Mouse (Mus musculus) C2C12 (cell line): ENCODE measurements at regions not wholly inside any gene's neighbourhood (a gene's known extent, or its start where the extent isn't known, plus 50 kb on each side); places are given as distances from the start of the nearest gene placed in this dataset.

ENCODE experiments used
- H3K27me3 ChIP-seq: one replicate; pipeline ENCODE4 v1.6.1; 2011; ENCODE audit not compliant: control insufficient read depth, insufficient read depth, insufficient read length
- H3K36me3 ChIP-seq: one replicate; pipeline ENCODE4 v1.6.1; 2011; ENCODE audit not compliant: control insufficient read depth, insufficient read depth
- H3K4me3 ChIP-seq: one replicate; pipeline ENCODE4 v1.5.1; 2011; ENCODE audit warnings: mild to moderate bottlenecking, control low read depth; ENCODE audit not compliant: poor library complexity, insufficient read depth, severe bottlenecking
- H3K79me2 ChIP-seq: one replicate; pipeline ENCODE4 v1.6.1; 2011; ENCODE audit not compliant: control insufficient read depth, insufficient read depth
- H3K79me3 ChIP-seq: one replicate; pipeline ENCODE4 v1.6.1; 2011; ENCODE audit warnings: low read depth, control low read depth
- H3ac ChIP-seq: one replicate; pipeline ENCODE3; 2011; ENCODE audit warnings: low read depth; ENCODE audit not compliant: control insufficient read depth, insufficient read length
- CEBPB ChIP-seq: IDR thresholded peaks from one replicate; pipeline ENCODE4 v1.6.1; 2011; ENCODE audit warnings: low read depth, mild to moderate bottlenecking, control low read depth, moderate library complexity
- CTCF ChIP-seq: IDR thresholded peaks from one replicate; pipeline ENCODE4 v1.5.1; 2011; ENCODE audit not compliant: control insufficient read depth, insufficient read depth, insufficient read length
- FOSL1 ChIP-seq: IDR thresholded peaks from one replicate; pipeline ENCODE4 v1.8.0; 2011; ENCODE audit warnings: mild to moderate bottlenecking, low read length; ENCODE audit not compliant: poor library complexity, insufficient read depth, severe bottlenecking
- MAX ChIP-seq: IDR thresholded peaks from one replicate; pipeline ENCODE4 v1.6.1; 2011; ENCODE audit warnings: mild to moderate bottlenecking, control low read depth
- MYOD1 ChIP-seq: IDR thresholded peaks from one replicate; pipeline ENCODE4 v1.6.1; 2011; ENCODE audit warnings: low read depth; ENCODE audit not compliant: control insufficient read depth, insufficient read length
- MYOG ChIP-seq: IDR thresholded peaks from one replicate; pipeline ENCODE4 v1.6.1; 2011; ENCODE audit not compliant: control insufficient read depth, insufficient read length; ENCODE audit errors: extremely low read depth
- USF1 ChIP-seq: IDR thresholded peaks from one replicate; pipeline ENCODE4 v1.6.1; 2011; ENCODE audit warnings: low read depth, mild to moderate bottlenecking, control low read depth, moderate library complexity

DNA sequence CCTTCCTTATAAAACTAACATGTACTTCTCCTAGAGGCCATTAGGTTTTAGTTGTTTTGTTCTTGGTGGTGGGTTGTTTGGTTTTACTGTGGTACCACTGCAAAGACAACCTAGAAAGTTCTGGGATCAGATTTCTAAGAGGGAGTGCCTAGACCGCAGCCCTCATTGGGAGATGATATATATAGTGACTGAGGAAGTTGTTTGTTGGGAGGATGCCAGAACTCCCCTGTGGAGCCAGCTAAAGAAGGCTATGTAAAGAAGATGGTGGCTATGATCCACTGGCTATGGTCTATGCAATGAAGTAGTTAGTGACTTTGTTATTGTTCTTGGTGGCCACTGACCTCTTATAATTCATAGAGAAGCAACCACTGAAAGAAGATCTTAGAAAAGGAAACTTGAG is 283.8 kb upstream of the Kif2a start:
- no peak overlapping the region for H3ac ChIP-seq
- TF ChIP-seq MYOD1: no peak
- TF ChIP-seq MAX: no peak

DNA sequence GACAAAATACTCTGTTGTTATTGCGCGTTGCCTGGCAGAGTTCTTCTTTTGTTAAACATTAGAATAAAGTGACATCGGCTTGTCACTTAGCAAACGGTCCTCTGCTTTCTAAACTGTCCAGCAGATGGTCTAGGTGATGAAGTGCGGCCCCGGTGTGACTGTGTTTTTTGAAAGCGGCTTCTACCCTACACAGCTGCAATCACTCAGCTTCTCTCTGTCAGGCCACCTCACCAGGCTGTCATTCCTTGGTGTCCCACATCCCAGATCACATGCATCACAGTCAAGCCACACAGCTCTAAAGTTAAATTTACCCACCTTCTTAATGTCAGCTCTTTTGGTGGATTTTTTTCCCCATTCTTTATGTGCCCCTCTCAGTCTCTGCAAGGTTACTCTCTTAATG is 282.0 kb upstream of the Kif2a start:
- H3K79me3 ChIP-seq: no peaks in the 10 kb centered on the region
- TF ChIP-seq USF1 (no peak), CTCF (no peak)
- no peaks in the 10 kb centered on the region for H3K79me2 ChIP-seq
- no peak overlapping the region for H3ac ChIP-seq
- H3K36me3 ChIP-seq: no peaks in the 10 kb centered on the region
- no peaks in the 10 kb centered on the region for H3K27me3 ChIP-seq
- H3K4me3 ChIP-seq: no peak overlapping the region

More for the DNA sequence above, 283.8 kb upstream of the Kif2a start:
- no peak overlapping the region for H3K4me3 ChIP-seq
- H3K79me3 ChIP-seq: no peaks in the 10 kb centered on the region
- no peaks in the 10 kb centered on the region for H3K36me3 ChIP-seq
- no peaks in the 10 kb centered on the region for H3K27me3 ChIP-seq
- no peaks in the 10 kb centered on the region for H3K79me2 ChIP-seq

DNA sequence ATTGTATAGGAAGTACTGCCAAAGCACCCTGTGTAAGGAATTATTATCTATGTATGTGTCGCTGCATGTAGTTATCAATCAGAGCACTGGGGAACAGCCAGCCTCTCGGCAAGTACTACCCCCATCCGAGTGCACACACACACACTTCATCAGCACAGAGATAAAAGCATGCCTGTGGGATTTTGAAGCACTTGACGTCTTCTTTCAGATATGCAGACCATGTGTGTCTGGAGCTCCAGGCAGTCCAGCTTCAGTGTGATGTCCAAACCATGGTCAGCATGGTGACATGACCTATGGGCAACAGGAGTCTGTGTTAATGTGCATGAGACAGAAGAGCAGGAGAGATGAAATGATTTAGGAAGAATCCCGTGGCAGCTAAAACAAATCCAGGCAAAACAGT is 281.4 kb upstream of the Kif2a start:
- H3K4me3 ChIP-seq: no peak overlapping the region
- no peaks in the 10 kb centered on the region for H3K36me3 ChIP-seq
- H3K79me3 ChIP-seq: no peaks in the 10 kb centered on the region
- H3K79me2 ChIP-seq: no peaks in the 10 kb centered on the region
- TF ChIP-seq USF1 (no peak), CEBPB (no peak), CTCF (no peak), FOSL1 (no peak), MAX (no peak), MYOG (no peak), MYOD1 (no peak)
- H3K27me3 ChIP-seq: no peaks in the 10 kb centered on the region
- no peak overlapping the region for H3ac ChIP-seq

DNA sequence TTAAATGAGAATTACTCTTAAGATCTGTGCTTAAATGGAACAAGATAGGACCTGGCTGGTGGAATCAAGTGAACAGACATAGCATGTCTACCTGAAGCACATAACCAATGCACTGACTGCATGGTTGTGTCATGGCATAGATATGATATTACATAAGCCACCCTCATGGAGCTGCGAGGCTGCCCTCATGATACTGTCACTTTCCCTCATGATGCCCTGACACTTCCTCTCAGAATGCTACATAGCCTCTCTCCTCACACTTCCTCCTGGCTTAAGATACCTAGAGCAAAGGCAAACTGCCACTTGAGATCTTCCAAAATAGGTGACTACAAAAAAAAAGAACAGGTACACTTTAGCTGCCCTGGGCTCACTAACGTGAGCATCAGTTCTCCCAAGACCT is 278.9 kb upstream of the Kif2a start:
- H3ac ChIP-seq: no peak overlapping the region
- TF ChIP-seq FOSL1: no peak
- TF ChIP-seq CTCF: no peak
- TF ChIP-seq MYOD1: no peak
- TF ChIP-seq MYOG: no peak
- no peak for TF ChIP-seq USF1
- TF ChIP-seq MAX: no peak
- no peak for TF ChIP-seq CEBPB

DNA sequence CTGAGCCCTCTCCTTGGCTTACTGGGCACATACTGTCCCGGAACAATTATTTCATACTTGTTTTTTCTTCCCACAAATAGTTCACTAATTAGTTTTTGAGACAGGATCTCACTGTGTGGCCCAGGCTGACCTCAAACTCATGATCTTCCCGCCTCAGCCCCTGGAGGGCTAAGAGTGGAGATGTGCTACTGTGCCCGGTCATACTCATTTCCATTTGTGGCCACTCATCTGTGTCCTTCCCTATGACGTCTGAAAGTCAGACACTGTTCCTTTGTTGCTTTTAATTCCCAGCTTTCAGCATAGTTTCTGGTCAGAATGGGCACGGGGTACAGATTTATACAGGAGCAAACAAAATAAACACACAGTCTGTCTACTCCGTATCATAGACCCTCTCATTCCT is 242.7 kb upstream of the Kif2a start:
- Histone ChIP-seq H3K36me3 (no peaks in the 10 kb centered on the region), H3ac (no peak overlapping the region), H3K79me3 (no peaks in the 10 kb centered on the region), H3K27me3 (no peaks in the 10 kb centered on the region), H3K79me2 (no peaks in the 10 kb centered on the region), H3K4me3 (no peak overlapping the region)
- TF ChIP-seq USF1 (no peak), MAX (no peak), MYOD1 (no peak), FOSL1 (no peak), MYOG (no peak), CEBPB (no peak), CTCF (no peak)

More for the DNA sequence above, 278.9 kb upstream of the Kif2a start:
- no peaks in the 10 kb centered on the region for H3K27me3 ChIP-seq
- H3K4me3 ChIP-seq: no peak overlapping the region
- no peaks in the 10 kb centered on the region for H3K36me3 ChIP-seq
- no peaks in the 10 kb centered on the region for H3K79me2 ChIP-seq
- H3K79me3 ChIP-seq: no peaks in the 10 kb centered on the region

DNA sequence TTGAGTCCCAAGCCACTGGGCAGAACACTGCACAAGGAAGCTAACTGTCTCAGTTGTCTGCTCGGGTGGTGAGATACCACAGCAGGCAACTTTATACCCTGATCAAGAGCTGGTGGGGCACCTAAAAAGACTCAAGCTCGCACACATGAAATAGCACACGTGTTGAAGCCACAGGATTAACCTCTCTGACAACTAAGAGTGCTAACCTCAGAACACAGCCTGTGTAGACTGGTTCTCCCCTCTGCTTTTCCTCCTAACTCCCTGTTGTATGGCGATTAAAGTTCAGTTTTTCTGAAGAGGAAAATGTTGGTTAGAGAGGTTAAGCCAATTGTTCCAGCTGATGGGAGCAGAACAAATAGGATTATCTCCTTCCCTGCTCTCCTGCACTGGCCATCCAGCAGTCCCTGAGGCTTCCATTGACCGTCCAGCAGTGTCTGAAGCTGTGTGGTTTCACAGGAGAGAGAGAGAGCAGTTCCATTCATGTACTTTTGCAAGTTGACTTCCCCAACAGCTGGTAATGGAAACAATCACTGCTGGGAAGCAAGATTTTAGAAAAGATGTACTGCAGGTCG is 239.6 kb upstream of the Kif2a start:
- H3ac ChIP-seq: no peak overlapping the region
- no peak for TF ChIP-seq FOSL1
- TF ChIP-seq MYOD1: no peak
- no peak for TF ChIP-seq MAX
- TF ChIP-seq CTCF: no peak
- TF ChIP-seq MYOG: no peak
- TF ChIP-seq USF1: no peak
- TF ChIP-seq CEBPB: no peak
- no peaks in the 10 kb centered on the region for H3K79me2 ChIP-seq
- no peaks in the 10 kb centered on the region for H3K27me3 ChIP-seq
- H3K36me3 ChIP-seq: no peaks in the 10 kb centered on the region
- H3K79me3 ChIP-seq: no peaks in the 10 kb centered on the region
- H3K4me3 ChIP-seq: no peak overlapping the region
